Mouse (Mus musculus): ENCODE measurements around the gene Gclm. TPM values are rescaled to one million over a fixed set of nuclear protein-coding genes. Genes with fewer than 3 reads are reported as not detected.

The Gclm gene
- polyA plus RNA-seq, 1 experiment: 227 TPM

DNA sequence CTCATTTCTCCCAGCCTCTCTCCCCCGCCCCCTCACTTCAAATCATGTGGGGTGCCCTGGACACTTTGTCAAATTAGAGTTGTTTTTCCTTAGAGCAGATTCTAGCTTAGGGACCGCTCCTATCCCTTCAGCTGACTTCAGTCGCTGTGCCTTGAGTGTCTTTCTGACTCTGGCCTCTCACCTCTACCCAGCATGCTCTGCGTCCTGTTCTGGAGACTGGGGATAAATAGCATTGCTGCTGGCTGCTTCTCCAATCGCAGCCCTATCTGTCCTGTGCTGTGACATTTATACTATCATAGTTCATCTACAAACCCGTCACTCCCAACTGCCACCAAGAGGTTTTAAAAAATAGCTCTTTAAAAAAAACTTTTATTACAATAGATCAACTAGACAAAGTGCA is 2.5 kb upstream of the Gclm start:
- peak; percentile 34 for DNase-seq
- Histone ChIP-seq H3K4me1 (ENCODE audit: control insufficient read depth, insufficient read depth, low read length) (peaks cover 13% of the 10 kb centered on the region), H3K27me3 (replicated peaks; ENCODE audit: control insufficient read depth, insufficient read depth, low read length) (no peaks in the 10 kb centered on the region), H3K27ac (ENCODE audit: insufficient read depth, low read depth, low read length) (peak overlapping the region; percentile 52), H3K36me3 (ENCODE audit: control insufficient read depth, insufficient read depth, low read length) (no peaks in the 10 kb centered on the region), H3K4me3 (ENCODE audit: insufficient read depth, low read depth, low read length) (no peak overlapping the region)
- TF ChIP-seq CTCF (conservative IDR thresholded peaks at IDR 0.05; ENCODE audit: insufficient read depth, insufficient read length, low read depth, low read length) (no peak), POLR2A (IDR thresholded peaks at IDR 0.05; ENCODE audit: low read depth, low read length) (no peak)
- 63% methylated on average over 6 of the region's 6 CpGs for WGBS

DNA sequence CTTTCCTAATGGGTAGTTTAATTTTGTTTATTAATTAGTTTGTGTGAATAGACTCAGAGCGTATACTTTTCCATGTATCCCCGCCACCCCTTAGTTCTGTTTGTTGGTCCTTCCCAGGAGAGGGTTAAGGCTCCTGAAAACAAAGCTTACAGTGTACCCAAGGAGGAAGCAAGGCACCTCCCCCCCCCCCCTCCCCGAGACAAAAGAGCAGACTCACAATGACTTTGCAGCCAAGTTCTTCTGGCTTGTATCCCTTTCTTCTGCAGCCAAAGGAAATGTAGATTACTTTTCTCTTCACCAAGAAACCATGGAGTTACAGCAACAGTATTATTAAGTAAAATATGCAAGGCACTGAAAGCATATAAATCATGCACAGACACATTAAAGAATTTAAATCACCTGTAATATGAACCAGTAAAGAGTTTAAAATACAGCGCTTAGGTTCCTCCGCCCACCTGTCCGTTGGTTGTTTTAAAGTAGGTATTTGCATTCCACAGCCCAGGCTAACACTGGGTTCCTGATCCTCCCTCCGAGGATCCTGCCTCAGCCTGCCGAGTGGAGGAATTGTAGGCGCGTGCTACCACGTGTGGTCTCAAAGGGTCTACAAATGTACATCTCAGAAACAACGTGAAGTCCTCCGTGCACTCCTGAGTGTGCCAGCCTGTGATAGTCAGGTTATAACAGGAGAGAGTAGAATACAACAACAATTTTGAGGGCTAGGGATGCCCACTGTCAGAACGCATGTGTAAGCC is 1.8 kb upstream of the Gclm start:
- H3K27me3 ChIP-seq (replicated peaks; ENCODE audit: control insufficient read depth, insufficient read depth, low read length): no peaks in the 10 kb centered on the region
- DNase-seq: no peak
- TF ChIP-seq CTCF (conservative IDR thresholded peaks at IDR 0.05; ENCODE audit: insufficient read depth, insufficient read length, low read depth, low read length) (no peak), POLR2A (IDR thresholded peaks at IDR 0.05; ENCODE audit: low read depth, low read length) (no peak)
- peaks cover 13% of the 10 kb centered on the region for H3K4me1 ChIP-seq (ENCODE audit: control insufficient read depth, insufficient read depth, low read length)
- no peak overlapping the region for H3K4me3 ChIP-seq (ENCODE audit: insufficient read depth, low read depth, low read length)
- no peaks in the 10 kb centered on the region for H3K36me3 ChIP-seq (ENCODE audit: control insufficient read depth, insufficient read depth, low read length)
- peak overlapping the region; percentile 67 for H3K27ac ChIP-seq (ENCODE audit: insufficient read depth, low read depth, low read length)
- WGBS: 48% methylated on average over 14 of the region's 14 CpGs

DNA sequence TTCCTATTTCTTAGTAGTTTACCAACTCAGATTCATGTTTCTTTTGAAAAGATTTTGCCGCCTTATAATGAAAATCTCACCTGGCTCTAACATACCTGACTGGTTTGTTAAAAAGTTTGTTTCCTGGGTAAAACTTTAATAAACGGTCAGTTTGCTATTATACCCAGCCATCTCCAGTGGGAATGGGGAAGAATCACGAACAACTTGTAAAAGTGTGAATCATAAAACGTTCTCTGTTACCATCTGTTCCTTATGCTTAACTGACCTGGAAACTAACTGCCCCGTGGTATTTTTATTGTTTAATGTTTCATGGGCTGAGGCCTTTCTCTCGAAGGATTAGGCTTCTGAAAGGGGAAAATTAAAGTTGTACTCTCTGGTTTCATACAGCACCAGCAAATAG is 598 bp upstream of the Gclm start:
- Histone ChIP-seq H3K4me3 (ENCODE audit: insufficient read depth, low read depth, low read length) (no peak overlapping the region), H3K27ac (ENCODE audit: insufficient read depth, low read depth, low read length) (peak overlapping the region; percentile 6; the same call in 1 of the 2 replicates)
- 24% methylated on average over 6 of the region's 6 CpGs for WGBS

DNA sequence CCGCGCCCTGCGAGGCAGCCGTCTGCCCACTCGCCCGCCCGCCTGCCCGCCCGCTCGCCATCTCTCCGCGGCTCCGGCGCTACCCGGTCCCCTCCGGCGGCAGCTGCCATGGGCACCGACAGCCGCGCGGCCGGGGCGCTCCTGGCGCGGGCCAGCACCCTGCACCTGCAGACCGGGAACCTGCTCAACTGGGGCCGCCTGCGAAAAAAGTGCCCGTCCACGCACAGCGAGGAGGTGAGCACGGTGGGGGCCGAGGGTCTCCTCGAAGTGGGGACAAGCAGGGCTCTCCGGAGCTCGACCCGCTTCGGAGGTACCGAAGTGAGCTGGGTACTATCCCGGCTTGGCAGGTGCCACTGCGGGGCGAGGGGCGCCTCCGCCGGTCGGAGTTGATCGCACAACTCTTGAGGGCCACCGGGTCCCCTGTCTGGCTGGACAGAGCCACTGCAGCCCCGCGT is 548 bp downstream of the Gclm start:
- DNase-seq: peak; percentile 60
- H3K27ac ChIP-seq (ENCODE audit: insufficient read depth, low read depth, low read length): peak overlapping the region; percentile 83
- WGBS: under 1% methylated on average over 47 of the region's 50 CpGs

More for the DNA sequence above, 598 bp upstream of the Gclm start:
- DNase-seq: peak; percentile 56
- Histone ChIP-seq H3K27me3 (replicated peaks; ENCODE audit: control insufficient read depth, insufficient read depth, low read length) (no peaks in the 10 kb centered on the region), H3K36me3 (ENCODE audit: control insufficient read depth, insufficient read depth, low read length) (no peaks in the 10 kb centered on the region), H3K4me1 (ENCODE audit: control insufficient read depth, insufficient read depth, low read length) (peaks cover 13% of the 10 kb centered on the region)
- TF ChIP-seq POLR2A (IDR thresholded peaks at IDR 0.05; ENCODE audit: low read depth, low read length): no peak
- no peak for TF ChIP-seq CTCF (conservative IDR thresholded peaks at IDR 0.05; ENCODE audit: insufficient read depth, insufficient read length, low read depth, low read length)

DNA sequence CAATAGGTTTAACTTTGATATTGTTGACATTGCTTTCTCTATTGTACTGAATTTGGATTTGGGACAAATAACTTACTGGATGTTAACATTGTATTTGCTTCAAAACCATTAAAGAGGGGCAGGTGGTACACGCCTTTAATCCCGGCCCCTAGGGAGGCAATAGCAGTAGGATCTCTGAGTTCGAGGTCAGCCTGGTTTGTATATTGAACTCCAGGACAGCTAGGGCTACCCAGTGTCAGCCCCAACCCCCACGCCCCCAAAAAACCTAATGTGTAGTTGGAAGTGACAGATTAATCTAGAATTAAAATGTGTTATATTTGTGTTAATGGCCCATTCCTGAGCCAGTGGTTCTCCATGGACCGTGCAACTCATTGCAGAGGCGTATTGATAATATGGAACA is 1.0 kb downstream of the Gclm start:
- 20% methylated on average over 6 of the region's 6 CpGs for WGBS
- peak overlapping the region; percentile 86 for H3K4me3 ChIP-seq (ENCODE audit: insufficient read depth, low read depth, low read length)
- H3K4me1 ChIP-seq (ENCODE audit: control insufficient read depth, insufficient read depth, low read length): peaks cover 10% of the 10 kb centered on the region
- no peaks in the 10 kb centered on the region for H3K36me3 ChIP-seq (ENCODE audit: control insufficient read depth, insufficient read depth, low read length)
- H3K27ac ChIP-seq (ENCODE audit: insufficient read depth, low read depth, low read length): peak overlapping the region; percentile 83; the same call in 1 of the 2 replicates
- DNase-seq: peak; percentile 30
- H3K27me3 ChIP-seq (replicated peaks; ENCODE audit: control insufficient read depth, insufficient read depth, low read length): no peaks in the 10 kb centered on the region
- TF ChIP-seq POLR2A (IDR thresholded peaks at IDR 0.05; ENCODE audit: low read depth, low read length): no peak
- TF ChIP-seq CTCF (conservative IDR thresholded peaks at IDR 0.05; ENCODE audit: insufficient read depth, insufficient read length, low read depth, low read length): no peak

More for the DNA sequence above, 548 bp downstream of the Gclm start:
- Histone ChIP-seq H3K4me1 (ENCODE audit: control insufficient read depth, insufficient read depth, low read length) (peaks cover 10% of the 10 kb centered on the region), H3K27me3 (replicated peaks; ENCODE audit: control insufficient read depth, insufficient read depth, low read length) (no peaks in the 10 kb centered on the region), H3K4me3 (ENCODE audit: insufficient read depth, low read depth, low read length) (peak overlapping the region; percentile 86), H3K36me3 (ENCODE audit: control insufficient read depth, insufficient read depth, low read length) (no peaks in the 10 kb centered on the region)
- TF ChIP-seq POLR2A (IDR thresholded peaks at IDR 0.05; ENCODE audit: low read depth, low read length) (no peak), CTCF (conservative IDR thresholded peaks at IDR 0.05; ENCODE audit: insufficient read depth, insufficient read length, low read depth, low read length) (no peak)

DNA sequence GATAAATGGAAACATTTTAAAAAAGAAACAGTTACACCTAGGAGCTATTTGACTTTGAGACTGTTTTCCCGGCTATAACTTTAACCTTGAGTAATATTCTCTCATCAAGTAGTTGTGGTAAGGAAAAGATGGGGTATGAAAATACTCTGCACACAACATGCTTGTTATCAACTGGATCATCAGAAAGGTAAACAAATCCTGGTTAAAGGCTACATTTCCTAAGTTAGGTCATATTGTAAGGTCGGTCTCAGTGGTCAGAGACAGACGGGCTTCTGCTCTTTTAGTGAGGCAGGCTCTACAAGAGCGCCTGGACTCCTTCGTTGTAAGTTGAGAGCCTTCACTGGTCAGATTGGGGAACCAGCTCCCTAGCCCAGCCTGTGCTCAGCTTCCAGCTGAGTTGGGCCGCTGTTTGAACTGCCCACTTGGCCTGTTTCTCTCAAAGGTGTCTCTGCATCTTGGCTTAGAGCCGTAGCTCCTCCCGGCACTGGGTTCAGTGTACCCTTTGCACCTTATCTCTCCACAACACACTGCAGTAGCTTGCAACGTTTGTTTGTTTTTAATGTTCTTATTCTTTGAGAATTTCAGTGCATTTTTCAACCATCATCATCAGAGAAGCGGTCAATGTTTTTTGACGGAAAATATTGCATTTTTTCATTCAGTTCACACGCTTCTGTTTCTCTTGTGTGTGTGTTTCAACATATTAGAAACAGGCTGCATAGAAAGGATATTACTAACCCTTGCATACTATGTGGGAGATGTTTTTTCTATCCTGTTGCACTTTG is 1.8 kb downstream of the Gclm start:
- Histone ChIP-seq H3K36me3 (ENCODE audit: control insufficient read depth, insufficient read depth, low read length) (no peaks in the 10 kb centered on the region), H3K27me3 (replicated peaks; ENCODE audit: control insufficient read depth, insufficient read depth, low read length) (no peaks in the 10 kb centered on the region), H3K4me1 (ENCODE audit: control insufficient read depth, insufficient read depth, low read length) (peaks cover 11% of the 10 kb centered on the region), H3K27ac (ENCODE audit: insufficient read depth, low read depth, low read length) (peak overlapping the region; percentile 56), H3K4me3 (ENCODE audit: insufficient read depth, low read depth, low read length) (peak overlapping the region; percentile 40)
- TF ChIP-seq POLR2A (IDR thresholded peaks at IDR 0.05; ENCODE audit: low read depth, low read length) (no peak), CTCF (conservative IDR thresholded peaks at IDR 0.05; ENCODE audit: insufficient read depth, insufficient read length, low read depth, low read length) (no peak)
- DNase-seq: peak; percentile 78
- WGBS: 48% methylated on average over 12 of the region's 12 CpGs

DNA sequence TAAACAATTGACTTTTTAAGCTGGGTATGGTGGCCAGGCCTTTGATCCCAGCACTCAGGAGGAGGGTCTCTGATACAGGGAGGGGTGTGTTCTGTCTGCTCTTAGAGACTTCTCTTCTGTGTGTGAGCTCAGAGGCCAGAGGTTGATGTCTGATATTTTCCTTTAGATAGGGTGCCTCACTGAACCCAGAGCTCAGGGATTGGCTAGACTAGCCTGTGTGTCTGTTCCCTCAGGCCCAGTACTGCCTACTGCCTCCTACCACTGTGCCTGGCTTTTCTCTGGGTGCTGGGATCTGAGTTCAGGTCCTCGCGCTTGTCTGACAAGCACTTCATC is 2.4 kb downstream of the Gclm start:
- 82% methylated on average over 2 of the region's 2 CpGs for WGBS
- peak overlapping the region; percentile 3; the same call in 1 of the 2 replicates for H3K4me3 ChIP-seq (ENCODE audit: insufficient read depth, low read depth, low read length)
- H3K27me3 ChIP-seq (replicated peaks; ENCODE audit: control insufficient read depth, insufficient read depth, low read length): no peaks in the 10 kb centered on the region
- H3K36me3 ChIP-seq (ENCODE audit: control insufficient read depth, insufficient read depth, low read length): no peaks in the 10 kb centered on the region
- no peak for TF ChIP-seq CTCF (conservative IDR thresholded peaks at IDR 0.05; ENCODE audit: insufficient read depth, insufficient read length, low read depth, low read length)
- no peak for TF ChIP-seq POLR2A (IDR thresholded peaks at IDR 0.05; ENCODE audit: low read depth, low read length)
- H3K4me1 ChIP-seq (ENCODE audit: control insufficient read depth, insufficient read depth, low read length): peaks cover 13% of the 10 kb centered on the region
- 0 out of 2 replicates have a peak overlapping the region, but pooled peaks have one; percentile 1 for H3K27ac ChIP-seq (ENCODE audit: insufficient read depth, low read depth, low read length)
- peak; percentile 32 for DNase-seq
